Mouse (Mus musculus) CD4-positive helper T cell, adult 2 months (primary cell): ENCODE results near the gene Bmf.

Source experiments
- DNase-seq: peaks from one replicate; pipeline ENCODE4 v3.0.0-alpha.2; 2012; ENCODE audit warnings: low read depth, missing footprints, low spot score

Bmf gene

GRCm38 (mm10) chr2:118549507-118550473, at the start of gene Bmf:
TSS of gene Bmf (minus strand) at chr2:118549687.
- DNase-seq, result peak; percentile 70

DNA sequence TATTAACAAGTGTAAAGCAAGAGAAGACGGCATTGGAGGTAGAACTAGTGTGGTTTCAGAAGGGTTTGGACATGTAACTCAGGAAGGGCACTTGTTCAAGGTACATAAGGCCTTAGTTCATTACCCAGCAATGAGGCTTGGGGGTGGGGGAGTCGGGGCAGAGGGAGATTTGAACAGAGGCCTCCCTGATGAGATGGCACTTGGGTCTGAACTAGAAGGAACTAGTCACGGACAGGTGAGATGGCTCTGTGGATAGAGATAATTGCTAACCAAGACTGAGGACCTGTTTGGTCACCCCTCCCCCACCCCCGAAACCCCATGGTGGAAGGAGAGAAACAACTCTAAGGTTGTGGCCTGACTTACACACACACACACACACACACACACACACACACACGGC, 49.6 kb upstream of the Bmf start:
- peak; percentile 16 for DNase-seq

DNA sequence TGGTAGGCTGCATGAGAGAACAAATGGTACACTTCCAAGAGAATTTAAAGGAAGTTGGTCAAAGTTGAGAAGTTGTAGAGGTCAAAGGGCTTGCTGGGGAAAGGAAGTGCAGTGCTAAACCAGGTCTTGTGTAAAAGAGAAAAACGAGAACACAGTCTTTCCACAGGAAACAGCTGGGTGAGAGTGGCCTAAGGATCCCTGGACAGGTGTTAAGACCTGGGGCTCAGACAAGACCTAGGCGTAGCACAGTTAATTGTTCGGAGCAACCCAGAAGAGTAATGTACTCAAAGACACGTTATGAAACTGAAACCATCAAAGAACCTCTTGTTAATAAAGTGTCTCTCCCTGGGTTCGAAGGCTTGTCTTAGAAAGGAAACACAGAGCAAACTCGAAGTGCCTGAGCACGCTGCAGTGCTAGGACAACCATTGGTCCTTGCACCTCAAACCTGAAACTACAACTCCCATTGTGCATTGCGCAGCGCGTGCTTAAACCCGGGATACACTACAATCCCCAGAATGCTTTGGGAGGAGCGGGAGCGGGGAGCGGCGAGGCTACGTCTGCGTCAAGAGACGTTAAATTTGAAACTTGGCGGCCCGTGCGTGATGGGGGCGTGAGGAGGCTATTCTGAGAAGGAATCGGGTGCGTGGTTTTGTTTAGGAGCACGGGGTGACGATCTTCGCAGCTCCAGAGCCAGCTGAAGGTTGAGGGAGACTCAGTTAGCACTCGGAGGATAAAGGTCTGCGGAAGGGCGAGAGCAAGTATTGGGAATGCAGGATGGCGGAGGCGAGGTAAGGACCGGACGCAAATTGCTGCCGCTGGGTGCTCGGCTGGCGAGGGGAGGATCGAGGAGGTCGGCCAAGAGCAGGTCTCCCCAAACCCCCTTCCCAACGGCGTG, 48.4 kb upstream of the Bmf start, which contains the start of gene Bub1b:
Bub1b (plus strand) TSS at position 539 of the 896 bp plus-strand sequence.
- peak; percentile 94 for DNase-seq

DNA sequence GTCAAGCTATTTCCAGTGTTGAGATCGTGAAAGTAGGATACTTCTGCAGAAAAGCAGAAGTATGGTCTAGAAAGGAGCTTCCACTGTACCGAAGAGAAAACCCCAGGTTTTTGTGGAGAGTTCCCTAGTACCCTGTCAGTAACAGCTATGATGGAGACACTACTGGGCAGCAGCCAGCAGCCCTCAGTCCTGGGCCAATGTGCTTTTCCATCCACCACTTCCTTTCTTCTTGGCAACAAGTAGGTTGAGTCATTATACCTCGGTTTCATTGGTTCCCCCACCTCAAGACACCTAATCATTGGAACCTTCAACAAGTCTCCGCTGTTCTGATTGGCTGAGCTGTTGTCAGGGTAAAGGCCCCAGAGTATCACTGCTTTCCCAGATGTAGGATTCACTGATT, 41.6 kb upstream of the Bmf start:
- DNase-seq, result no peak

DNA sequence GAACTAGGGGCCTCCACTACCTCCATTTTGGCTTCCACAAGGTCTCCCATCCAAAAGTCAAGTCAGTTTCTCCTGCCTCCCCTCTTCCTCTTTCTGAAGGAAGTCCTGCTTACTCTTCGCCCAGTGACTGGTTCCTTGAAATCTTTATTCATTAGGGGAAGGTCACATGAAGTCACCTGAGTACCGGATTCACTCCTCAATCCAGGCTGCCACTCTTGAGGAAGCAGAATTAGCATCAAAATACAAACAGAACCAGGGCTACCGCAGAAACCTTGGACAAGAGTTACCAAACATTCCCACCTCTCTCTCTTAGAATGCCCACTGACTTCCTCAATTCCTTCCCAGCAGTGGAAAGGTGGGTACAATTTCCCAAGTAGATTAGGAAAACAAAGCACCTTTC, 38.2 kb upstream of the Bmf start:
- DNase-seq, result no peak

GRCm38 (mm10) chr2:118586013-118586412, 36.5 kb upstream of the Bmf start:
- no peak for DNase-seq

- no peak for DNase-seq
Measured at GRCm38 (mm10) chr2:118573135-118573534, 23.6 kb upstream of the Bmf start.

DNA sequence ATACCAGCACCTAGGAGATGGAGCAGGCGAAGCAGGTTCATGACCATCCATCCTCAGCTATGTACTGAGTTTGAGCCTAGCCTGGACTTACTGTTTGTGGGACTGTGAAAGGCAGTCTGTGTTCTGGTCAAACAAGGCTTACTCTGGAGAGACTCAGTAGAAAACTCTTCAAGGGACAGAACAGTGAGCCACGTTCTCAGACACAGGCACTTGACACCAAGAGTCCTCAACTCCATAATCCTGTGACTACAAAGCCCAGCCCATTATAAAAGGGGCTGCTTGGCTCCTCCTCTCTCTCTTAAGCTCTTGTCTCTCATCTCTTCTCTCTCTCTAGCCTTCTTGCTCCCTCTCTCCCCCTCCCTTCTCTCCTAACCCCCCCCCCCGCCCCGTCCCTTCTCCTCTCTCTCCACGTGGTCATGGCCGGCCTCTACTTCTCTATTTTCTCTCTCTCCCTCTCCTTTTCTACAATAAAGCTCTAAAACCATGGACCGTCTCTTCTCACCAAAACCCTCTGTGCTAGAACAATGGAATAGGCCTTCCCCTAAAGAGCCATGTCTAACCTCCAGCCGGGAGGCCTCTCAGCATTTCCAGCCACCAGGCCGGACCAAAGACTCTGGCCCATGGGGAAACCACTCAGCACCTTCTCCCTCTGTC, 22.8 kb upstream of the Bmf start:
- no peak for DNase-seq

- DNase-seq, result no peak
Measured at GRCm38 (mm10) chr2:118570939-118571338, 21.5 kb upstream of the Bmf start.

- DNase-seq, result no peak
Measured at GRCm38 (mm10) chr2:118567179-118567578, 17.7 kb upstream of the Bmf start.

DNA sequence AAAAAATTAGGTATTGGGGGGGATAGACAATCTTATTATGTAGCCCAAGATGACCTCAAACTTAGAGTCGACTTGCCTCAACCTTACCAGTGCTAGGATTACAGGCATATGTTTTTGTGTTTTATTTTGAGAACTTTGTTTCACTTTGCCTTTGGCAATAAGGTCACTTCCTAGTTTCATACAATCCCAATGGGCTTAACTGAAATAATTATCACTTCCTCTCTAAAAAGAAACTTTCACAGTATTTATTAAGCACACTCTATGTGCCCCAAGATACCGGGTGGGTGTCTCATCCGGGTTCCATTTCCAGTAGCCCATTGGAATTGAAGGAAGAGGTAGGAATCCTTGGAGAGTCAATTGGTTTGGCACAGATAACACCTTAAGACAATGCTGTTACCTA, 12.9 kb upstream of the Bmf start:
- no peak for DNase-seq

GRCm38 (mm10) chr2:118562015-118562414, 12.5 kb upstream of the Bmf start:
- no peak for DNase-seq

GRCm38 (mm10) chr2:118558426-118558825, 8.9 kb upstream of the Bmf start:
- DNase-seq, result no peak

- peak; percentile 89 for DNase-seq
Measured at GRCm38 (mm10) chr2:118554356-118554990, 5.0 kb upstream of the Bmf start.

DNA sequence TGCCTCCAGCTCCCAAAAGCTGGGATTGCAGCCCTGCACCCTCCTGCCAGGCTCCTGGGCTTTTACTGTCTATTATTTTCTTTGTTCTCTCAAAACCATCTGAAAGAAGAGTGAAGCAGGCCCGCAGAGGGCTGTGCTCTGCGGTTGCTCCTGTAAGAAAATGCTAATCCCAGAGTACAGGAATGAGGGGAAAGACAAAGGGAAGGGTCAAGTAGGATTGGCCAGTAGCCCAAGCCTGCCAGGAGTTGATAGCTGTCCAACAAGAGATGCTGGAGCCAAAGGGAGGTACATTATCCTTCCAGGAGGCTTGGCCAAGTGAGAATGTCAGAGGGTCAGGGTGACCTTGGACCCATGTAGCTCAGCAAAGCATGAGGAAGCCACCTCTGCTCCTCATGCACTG, 2.1 kb upstream of the Bmf start:
- DNase-seq, result no peak

GRCm38 (mm10) chr2:118548421-118549221, 866 bp downstream of the Bmf start:
- DNase-seq, result no peak

- no peak for DNase-seq
Measured at GRCm38 (mm10) chr2:118547541-118548016, 1.9 kb downstream of the Bmf start.

GRCm38 (mm10) chr2:118546798-118547165, 2.7 kb downstream of the Bmf start:
- DNase-seq, result no peak

GRCm38 (mm10) chr2:118546104-118546797, 3.2 kb downstream of the Bmf start:
- DNase-seq, result no peak
